Mouse (Mus musculus): ENCODE data around the gene Map2k2. TPM values are rescaled to one million over a fixed set of nuclear protein-coding genes. Genes with fewer than 3 reads are reported as not detected.

Map2k2 gene
- polyA plus RNA-seq, 1 experiment: 187 TPM

DNA sequence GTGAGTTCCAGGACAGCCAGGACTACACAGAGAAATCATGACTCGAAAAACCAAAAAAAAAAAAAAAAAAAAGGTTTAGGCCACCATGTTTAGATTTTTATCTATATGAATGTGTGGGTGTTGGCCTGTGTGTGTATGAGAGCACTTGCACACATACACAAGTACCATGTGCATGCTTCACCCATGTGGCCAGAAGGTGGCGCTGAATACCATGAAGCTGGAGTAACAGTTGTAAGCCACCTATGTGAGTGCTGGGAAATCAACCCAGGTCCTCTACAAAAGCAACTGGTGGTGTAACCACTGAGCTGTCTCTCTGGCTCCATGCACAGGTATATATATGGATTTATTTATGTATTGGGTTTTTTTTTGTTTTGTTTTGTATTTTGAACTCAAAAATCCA lies 18.7 kb upstream of the Map2k2 start:
- no peak overlapping the region for H3K27ac ChIP-seq (ENCODE audit: insufficient read depth, low read length)
- no peak for TF ChIP-seq POLR2A (IDR thresholded peaks at IDR 0.05; ENCODE audit: borderline replicate concordance, insufficient read depth, low read length)
- peak; percentile 38; the same call in 1 of the 2 replicates for TF ChIP-seq CTCF (IDR thresholded peaks at IDR 0.05; ENCODE audit: borderline replicate concordance, insufficient read depth, low read depth, low read length)
- no peaks in the 10 kb centered on the region for H3K27me3 ChIP-seq (ENCODE audit: control insufficient read depth, insufficient read depth, low read length)
- 55% methylated on average over 2 of the region's 2 CpGs for WGBS
- no peak overlapping the region for H3K4me3 ChIP-seq (replicated peaks; ENCODE audit: insufficient read depth, low read depth, low read length)
- no peaks in the 10 kb centered on the region for H3K4me1 ChIP-seq (ENCODE audit: control insufficient read depth, insufficient read depth, low read length)
- DNase-seq: no peak

- Histone ChIP-seq H3K27ac (ENCODE audit: insufficient read depth, low read length) (no peak overlapping the region), H3K4me3 (replicated peaks; ENCODE audit: insufficient read depth, low read depth, low read length) (no peak overlapping the region), H3K27me3 (ENCODE audit: control insufficient read depth, insufficient read depth, low read length) (no peaks in the 10 kb centered on the region), H3K4me1 (ENCODE audit: control insufficient read depth, insufficient read depth, low read length) (no peaks in the 10 kb centered on the region)
- DNase-seq: no peak
- WGBS: 25% methylated on average over 2 of the region's 2 CpGs
- no peak for TF ChIP-seq CTCF (IDR thresholded peaks at IDR 0.05; ENCODE audit: borderline replicate concordance, insufficient read depth, low read depth, low read length)
- TF ChIP-seq POLR2A (IDR thresholded peaks at IDR 0.05; ENCODE audit: borderline replicate concordance, insufficient read depth, low read length): no peak
Observed at GRCm38 (mm10) chr10:81089216-81089615, 16.5 kb upstream of the Map2k2 start.

DNA sequence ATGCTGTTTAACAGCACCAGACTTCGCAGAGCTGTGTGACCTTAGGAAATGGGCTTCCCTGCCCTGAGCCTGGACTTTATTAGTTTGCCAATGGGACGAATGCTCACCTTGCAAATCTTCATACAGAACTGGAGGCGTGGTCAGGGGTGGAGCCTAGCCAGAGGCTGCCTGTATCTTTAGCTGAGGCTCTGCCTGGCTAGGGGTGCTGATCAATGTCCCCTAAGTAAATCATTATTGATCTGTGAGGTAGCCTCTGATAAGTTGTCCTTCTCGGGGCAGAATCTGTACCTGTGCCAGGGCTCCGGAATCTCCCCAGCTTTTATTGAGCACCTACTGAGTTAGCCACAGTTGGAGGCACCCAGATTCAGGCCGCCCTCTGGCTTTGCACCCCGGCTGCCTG lies 15.1 kb upstream of the Map2k2 start:
- no peaks in the 10 kb centered on the region for H3K27me3 ChIP-seq (ENCODE audit: control insufficient read depth, insufficient read depth, low read length)
- no peak for TF ChIP-seq CTCF (IDR thresholded peaks at IDR 0.05; ENCODE audit: borderline replicate concordance, insufficient read depth, low read depth, low read length)
- H3K27ac ChIP-seq (ENCODE audit: insufficient read depth, low read length): no peak overlapping the region
- no peak overlapping the region for H3K4me3 ChIP-seq (replicated peaks; ENCODE audit: insufficient read depth, low read depth, low read length)
- no peaks in the 10 kb centered on the region for H3K4me1 ChIP-seq (ENCODE audit: control insufficient read depth, insufficient read depth, low read length)
- 81% methylated on average over 7 of the region's 7 CpGs for WGBS
- DNase-seq: no peak

GRCm38 (mm10) chr10:81092465-81093250 lies 13.1 kb upstream of the Map2k2 start:
- no peaks in the 10 kb centered on the region for H3K4me1 ChIP-seq (ENCODE audit: control insufficient read depth, insufficient read depth, low read length)
- no peak overlapping the region for H3K4me3 ChIP-seq (replicated peaks; ENCODE audit: insufficient read depth, low read depth, low read length)
- WGBS: 54% methylated on average over 22 of the region's 22 CpGs
- H3K27me3 ChIP-seq (ENCODE audit: control insufficient read depth, insufficient read depth, low read length): no peaks in the 10 kb centered on the region
- H3K27ac ChIP-seq (ENCODE audit: insufficient read depth, low read length): no peak overlapping the region
- DNase-seq: no peak
- TF ChIP-seq CTCF (IDR thresholded peaks at IDR 0.05; ENCODE audit: borderline replicate concordance, insufficient read depth, low read depth, low read length): no peak
- no peak for TF ChIP-seq POLR2A (IDR thresholded peaks at IDR 0.05; ENCODE audit: borderline replicate concordance, insufficient read depth, low read length)

- Histone ChIP-seq H3K4me3 (replicated peaks; ENCODE audit: insufficient read depth, low read depth, low read length) (no peak overlapping the region), H3K27me3 (ENCODE audit: control insufficient read depth, insufficient read depth, low read length) (no peaks in the 10 kb centered on the region), H3K27ac (ENCODE audit: insufficient read depth, low read length) (no peak overlapping the region), H3K4me1 (ENCODE audit: control insufficient read depth, insufficient read depth, low read length) (no peaks in the 10 kb centered on the region)
- 67% methylated on average over 9 of the region's 9 CpGs for WGBS
- DNase-seq: no peak
- no peak for TF ChIP-seq POLR2A (IDR thresholded peaks at IDR 0.05; ENCODE audit: borderline replicate concordance, insufficient read depth, low read length)
- TF ChIP-seq CTCF (IDR thresholded peaks at IDR 0.05; ENCODE audit: borderline replicate concordance, insufficient read depth, low read depth, low read length): no peak
Observed at GRCm38 (mm10) chr10:81094931-81095678, 10.6 kb upstream of the Map2k2 start.

GRCm38 (mm10) chr10:81106113-81106721 lies 502 bp downstream of the Map2k2 start:
- H3K4me1 ChIP-seq (ENCODE audit: control insufficient read depth, insufficient read depth, low read length): peaks cover 34% of the 10 kb centered on the region
- H3K4me3 ChIP-seq (replicated peaks; ENCODE audit: insufficient read depth, low read depth, low read length): peak overlapping the region; percentile 69
- no peaks in the 10 kb centered on the region for H3K27me3 ChIP-seq (ENCODE audit: control insufficient read depth, insufficient read depth, low read length)
- WGBS: 2% methylated on average over 35 of the region's 35 CpGs
- peak overlapping the region; percentile 78 for H3K27ac ChIP-seq (ENCODE audit: insufficient read depth, low read length)
- TF ChIP-seq CTCF (IDR thresholded peaks at IDR 0.05; ENCODE audit: borderline replicate concordance, insufficient read depth, low read depth, low read length): no peak
- no peak for TF ChIP-seq POLR2A (IDR thresholded peaks at IDR 0.05; ENCODE audit: borderline replicate concordance, insufficient read depth, low read length)
- DNase-seq: peak; percentile 77 to 83

- no peak for TF ChIP-seq CTCF (IDR thresholded peaks at IDR 0.05; ENCODE audit: borderline replicate concordance, insufficient read depth, low read depth, low read length)
- no peak for TF ChIP-seq POLR2A (IDR thresholded peaks at IDR 0.05; ENCODE audit: borderline replicate concordance, insufficient read depth, low read length)
- DNase-seq: no peak
- H3K4me1 ChIP-seq (ENCODE audit: control insufficient read depth, insufficient read depth, low read length): peaks cover 22% of the 10 kb centered on the region
Observed at GRCm38 (mm10) chr10:81112946-81113345, 7.2 kb downstream of the Map2k2 start.

More at GRCm38 (mm10) chr10:81112946-81113345, 7.2 kb downstream of the Map2k2 start:
- Histone ChIP-seq H3K27me3 (ENCODE audit: control insufficient read depth, insufficient read depth, low read length) (no peaks in the 10 kb centered on the region), H3K27ac (ENCODE audit: insufficient read depth, low read length) (no peak overlapping the region), H3K4me3 (replicated peaks; ENCODE audit: insufficient read depth, low read depth, low read length) (no peak overlapping the region)
- WGBS: 81% methylated on average over 6 of the region's 6 CpGs
